Mouse (Mus musculus): ENCODE measurements around the gene Prss47. TPM values are rescaled to one million over a fixed set of nuclear protein-coding genes. Genes with fewer than 3 reads are reported as not detected.

The Prss47 gene
- polyA plus RNA-seq, 1 experiment from 2014 or later, result not detected

DNA sequence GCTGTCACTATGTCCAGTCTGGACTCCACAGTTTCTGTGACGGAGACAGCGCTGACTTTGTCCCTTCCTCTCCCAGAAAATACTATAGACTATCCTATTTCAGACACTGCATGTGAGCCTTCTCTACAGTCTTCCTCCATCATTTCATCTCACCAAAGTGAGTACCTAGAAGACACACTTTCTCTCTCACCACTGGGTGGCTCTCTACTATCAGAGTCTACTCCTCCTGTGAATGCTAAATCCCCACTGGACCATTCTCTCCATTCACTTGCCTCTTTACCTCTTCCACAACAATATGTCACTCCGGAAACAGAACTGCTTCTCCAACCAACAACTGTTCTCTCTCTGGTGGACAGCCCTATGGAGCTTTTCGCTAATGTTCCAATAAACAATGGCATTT, 17.5 kb downstream of the Prss47 start:
- Histone ChIP-seq H3K4me1 (replicated peaks; ENCODE audit: control insufficient read depth, insufficient read depth) (no peaks in the 10 kb centered on the region), H3K27me3 (ENCODE audit: control insufficient read depth, insufficient read depth, low read length) (no peaks in the 10 kb centered on the region), H3K27ac (replicated peaks) (no peak overlapping the region), H3K36me3 (ENCODE audit: control insufficient read depth, insufficient read depth, low read length) (no peaks in the 10 kb centered on the region), H3K4me2 (replicated peaks; ENCODE audit: low read depth) (no peak overlapping the region), H3K4me3 (ENCODE audit: low read depth, low read length) (no peak overlapping the region), H3K9me3 (ENCODE audit: control insufficient read depth, low read length) (no peaks in the 10 kb centered on the region), H3K9ac (ENCODE audit: low read length) (no peak overlapping the region)
- TF ChIP-seq CTCF (IDR thresholded peaks at IDR 0.05; ENCODE audit: low read depth), result peak; percentile 47
- no peak for TF ChIP-seq EP300 (optimal IDR thresholded peaks at IDR 0.05)
- DNase-seq (ENCODE audit: low spot score) (no peak), ATAC-seq (ENCODE audit: low FRiP score, low TSS enrichment) (no peak)
- WGBS, result 63% methylated on average over 4 of the region's 4 CpGs

DNA sequence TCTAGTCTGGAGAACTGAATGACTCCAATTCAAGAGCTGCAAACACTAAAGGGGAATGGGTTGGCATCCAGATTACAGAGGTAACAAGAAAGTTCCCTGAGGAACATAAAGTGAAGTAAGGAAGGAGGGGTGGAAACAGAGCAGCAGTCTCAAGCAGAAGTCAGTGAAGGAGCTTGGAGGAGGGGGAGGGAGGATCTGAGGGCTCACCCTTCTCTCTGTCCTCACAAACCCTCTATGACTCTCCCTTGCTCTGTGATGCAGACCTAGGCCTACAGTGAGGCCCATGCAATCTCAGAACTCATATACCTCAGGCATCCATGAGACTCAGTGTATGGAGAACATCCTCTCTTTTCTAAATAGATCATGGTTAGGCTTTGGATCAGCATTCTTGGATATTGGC, 19.8 kb downstream of the Prss47 start, which contains the start of gene Spata31d1c:
Spata31d1c (plus strand) TSS at position 301 of the 400 bp plus-strand sequence.
- Histone ChIP-seq H3K36me3 (ENCODE audit: control insufficient read depth, insufficient read depth, low read length) (no peaks in the 10 kb centered on the region), H3K4me2 (replicated peaks; ENCODE audit: low read depth) (no peak within 1 kb of the TSS), H3K4me1 (replicated peaks; ENCODE audit: control insufficient read depth, insufficient read depth) (no peaks in the 10 kb centered on the region), H3K4me3 (ENCODE audit: low read depth, low read length) (no peak within 1 kb of the TSS), H3K27ac (replicated peaks) (no peak within 1 kb of the TSS), H3K27me3 (ENCODE audit: control insufficient read depth, insufficient read depth, low read length) (no peaks in the 10 kb centered on the region), H3K9me3 (ENCODE audit: control insufficient read depth, low read length) (no peaks in the 10 kb centered on the region), H3K9ac (ENCODE audit: low read length) (no peak within 1 kb of the TSS)
- ATAC-seq (ENCODE audit: low FRiP score, low TSS enrichment) (no peak), DNase-seq (ENCODE audit: low spot score) (no peak)
- TF ChIP-seq CTCF (IDR thresholded peaks at IDR 0.05; ENCODE audit: low read depth), result no peak
- TF ChIP-seq EP300 (optimal IDR thresholded peaks at IDR 0.05), result no peak

DNA sequence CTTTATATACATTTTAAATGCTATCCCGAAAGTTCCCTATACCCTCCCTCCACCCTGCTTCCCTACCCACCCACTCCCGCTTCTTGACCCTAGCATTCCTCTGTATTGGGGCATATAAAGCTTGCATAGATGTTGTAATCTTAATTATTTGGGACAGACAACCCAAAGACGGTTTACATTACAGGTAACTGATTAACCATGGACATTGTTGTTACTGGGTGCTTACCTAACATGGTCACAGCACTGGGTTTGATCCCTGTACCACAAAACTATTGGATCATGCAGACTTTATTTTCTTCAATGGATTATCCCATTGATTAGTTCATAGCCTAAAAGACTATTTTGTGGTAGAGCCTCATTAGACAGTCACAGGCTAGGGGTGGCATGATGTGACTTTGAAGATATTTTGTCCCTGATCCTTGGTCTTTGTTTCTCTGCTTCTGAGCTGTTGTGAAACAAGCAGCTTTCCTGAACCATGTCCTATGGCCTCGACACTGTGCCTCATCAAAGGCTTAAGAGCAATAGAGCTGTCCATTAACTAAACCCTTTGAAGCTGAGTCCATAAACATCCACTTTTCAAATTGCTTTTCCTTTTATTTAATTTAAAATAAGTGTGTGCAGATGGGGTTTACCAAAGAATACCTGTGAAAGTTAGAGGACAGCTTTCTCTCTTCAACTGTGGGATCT, 41.4 kb downstream of the Prss47 start:
- no peaks in the 10 kb centered on the region for H3K27me3 ChIP-seq (ENCODE audit: control insufficient read depth, insufficient read depth, low read length)
- H3K4me1 ChIP-seq (replicated peaks; ENCODE audit: control insufficient read depth, insufficient read depth), result no peaks in the 10 kb centered on the region
- no peak overlapping the region for H3K27ac ChIP-seq (replicated peaks)
- no peak overlapping the region for H3K4me2 ChIP-seq (replicated peaks; ENCODE audit: low read depth)
- TF ChIP-seq EP300 (optimal IDR thresholded peaks at IDR 0.05) (no peak), CTCF (IDR thresholded peaks at IDR 0.05; ENCODE audit: low read depth) (no peak)
- no peak for DNase-seq (ENCODE audit: low spot score)
- H3K4me3 ChIP-seq (ENCODE audit: low read depth, low read length), result no peak overlapping the region
- H3K36me3 ChIP-seq (ENCODE audit: control insufficient read depth, insufficient read depth, low read length), result no peaks in the 10 kb centered on the region
- WGBS, result 60% methylated on average over 4 of the region's 4 CpGs
- ATAC-seq (ENCODE audit: low FRiP score, low TSS enrichment), result no peak
- no peak overlapping the region for H3K9ac ChIP-seq (ENCODE audit: low read length)
- H3K9me3 ChIP-seq (ENCODE audit: control insufficient read depth, low read length), result no peaks in the 10 kb centered on the region

DNA sequence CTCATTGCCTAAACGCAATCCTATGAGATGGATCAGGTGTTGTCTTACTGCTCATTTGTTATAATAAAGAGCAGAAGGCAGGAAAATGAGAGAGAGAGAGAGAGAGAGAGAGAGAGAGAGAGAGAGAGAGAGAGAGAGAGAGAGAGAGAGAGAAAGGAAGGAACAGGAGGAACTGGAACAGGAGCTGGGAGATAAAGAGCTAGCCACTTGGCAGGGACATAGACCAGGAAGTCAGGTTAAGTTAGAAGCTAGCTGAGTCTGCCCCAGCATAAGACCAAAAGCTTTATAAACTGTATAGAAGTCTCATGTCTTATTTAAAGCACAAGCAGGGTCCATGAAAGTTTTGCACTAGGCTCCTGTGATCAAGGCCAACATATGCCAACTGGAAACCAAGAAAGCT, 44.6 kb downstream of the Prss47 start:
- Histone ChIP-seq H3K4me2 (replicated peaks; ENCODE audit: low read depth) (no peak overlapping the region), H3K4me3 (ENCODE audit: low read depth, low read length) (no peak overlapping the region), H3K27ac (replicated peaks) (no peak overlapping the region), H3K4me1 (replicated peaks; ENCODE audit: control insufficient read depth, insufficient read depth) (no peaks in the 10 kb centered on the region), H3K27me3 (ENCODE audit: control insufficient read depth, insufficient read depth, low read length) (no peaks in the 10 kb centered on the region), H3K36me3 (ENCODE audit: control insufficient read depth, insufficient read depth, low read length) (no peaks in the 10 kb centered on the region), H3K9me3 (ENCODE audit: control insufficient read depth, low read length) (no peaks in the 10 kb centered on the region), H3K9ac (ENCODE audit: low read length) (no peak overlapping the region)
- ATAC-seq (ENCODE audit: low FRiP score, low TSS enrichment), result no peak
- whole genome bisulfite sequencing, result 71% methylated on average over 1 of the region's 1 CpGs
- no peak for DNase-seq (ENCODE audit: low spot score)
- TF ChIP-seq CTCF (IDR thresholded peaks at IDR 0.05; ENCODE audit: low read depth) (no peak), EP300 (optimal IDR thresholded peaks at IDR 0.05) (no peak)

DNA sequence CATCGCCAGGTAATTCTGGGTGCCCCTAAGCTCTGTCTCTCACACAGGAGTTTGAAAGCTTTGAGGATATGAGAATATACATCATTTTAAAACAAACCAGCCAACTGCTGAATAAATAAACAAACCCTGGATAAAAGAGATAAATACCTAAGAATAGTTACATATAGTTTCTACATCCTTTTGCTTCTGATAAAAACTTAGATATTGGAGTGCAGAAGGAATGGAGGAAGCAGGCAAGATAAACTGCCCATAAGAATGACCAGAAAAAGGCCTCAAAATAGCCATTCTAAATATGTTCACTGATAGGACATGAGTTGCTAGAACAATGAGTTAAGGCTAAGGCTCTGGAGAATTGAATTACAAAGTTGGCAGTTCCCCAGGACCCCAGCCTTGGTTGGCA, 45.8 kb downstream of the Prss47 start:
- no peaks in the 10 kb centered on the region for H3K36me3 ChIP-seq (ENCODE audit: control insufficient read depth, insufficient read depth, low read length)
- no peaks in the 10 kb centered on the region for H3K9me3 ChIP-seq (ENCODE audit: control insufficient read depth, low read length)
- no peaks in the 10 kb centered on the region for H3K27me3 ChIP-seq (ENCODE audit: control insufficient read depth, insufficient read depth, low read length)
- H3K4me3 ChIP-seq (ENCODE audit: low read depth, low read length), result no peak overlapping the region
- no peak overlapping the region for H3K4me2 ChIP-seq (replicated peaks; ENCODE audit: low read depth)
- no peak overlapping the region for H3K9ac ChIP-seq (ENCODE audit: low read length)
- no peak for ATAC-seq (ENCODE audit: low FRiP score, low TSS enrichment)
- DNase-seq (ENCODE audit: low spot score), result no peak
- no peak overlapping the region for H3K27ac ChIP-seq (replicated peaks)
- TF ChIP-seq EP300 (optimal IDR thresholded peaks at IDR 0.05) (no peak), CTCF (IDR thresholded peaks at IDR 0.05; ENCODE audit: low read depth) (no peak)
- H3K4me1 ChIP-seq (replicated peaks; ENCODE audit: control insufficient read depth, insufficient read depth), result no peaks in the 10 kb centered on the region
- 77% methylated on average over 1 of the region's 1 CpGs for WGBS

DNA sequence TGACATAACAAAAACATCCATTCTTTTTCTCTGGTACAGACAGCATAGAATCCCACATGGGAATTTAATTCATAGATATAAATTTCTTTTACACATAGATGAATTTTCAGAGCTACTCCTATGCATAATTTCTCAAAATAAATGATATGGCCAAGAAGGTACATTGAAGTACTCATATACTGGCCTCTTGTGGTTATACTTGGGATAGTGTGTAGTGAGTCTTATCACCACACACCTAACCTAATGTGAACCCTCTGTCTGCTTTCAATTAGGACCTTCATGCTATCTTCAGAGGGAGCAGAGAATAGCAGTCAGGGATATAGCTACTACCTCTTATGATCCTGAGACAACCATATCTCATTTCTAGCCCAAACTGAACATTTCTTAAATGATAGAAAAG, 47.1 kb downstream of the Prss47 start:
- Histone ChIP-seq H3K9ac (ENCODE audit: low read length) (no peak overlapping the region), H3K4me1 (replicated peaks; ENCODE audit: control insufficient read depth, insufficient read depth) (no peaks in the 10 kb centered on the region), H3K36me3 (ENCODE audit: control insufficient read depth, insufficient read depth, low read length) (no peaks in the 10 kb centered on the region), H3K27ac (replicated peaks) (no peak overlapping the region), H3K4me3 (ENCODE audit: low read depth, low read length) (no peak overlapping the region), H3K4me2 (replicated peaks; ENCODE audit: low read depth) (no peak overlapping the region), H3K9me3 (ENCODE audit: control insufficient read depth, low read length) (no peaks in the 10 kb centered on the region), H3K27me3 (ENCODE audit: control insufficient read depth, insufficient read depth, low read length) (no peaks in the 10 kb centered on the region)
- no peak for DNase-seq (ENCODE audit: low spot score)
- TF ChIP-seq CTCF (IDR thresholded peaks at IDR 0.05; ENCODE audit: low read depth) (peak; percentile 39; the same call in 1 of the 2 replicates), EP300 (optimal IDR thresholded peaks at IDR 0.05) (no peak)
- ATAC-seq (ENCODE audit: low FRiP score, low TSS enrichment), result no peak

Other genes starting within 250 kb of the Prss47 start
- 0.29 TPM in 2 replicates for gene Cntnap3, start 148.8 kb downstream of the Prss47 start, polyA plus RNA-seq (2015; fragmentation: Nextera tagmentation; extraction: Ambion mirVana)
- gene Spata31, start 135.4 kb downstream of the Prss47 start, polyA plus RNA-seq (2015; fragmentation: Nextera tagmentation; extraction: Ambion mirVana), result not detected in 2 replicates
- not detected in 2 replicates for gene Spata31d1c, start 19.7 kb downstream of the Prss47 start, polyA plus RNA-seq (2015; fragmentation: Nextera tagmentation; extraction: Ambion mirVana)
- gene Mfsd14b, start 60.2 kb upstream of the Prss47 start, polyA plus RNA-seq (2015; fragmentation: Nextera tagmentation; extraction: Ambion mirVana), result 36.6 TPM in 2 replicates
- gene Olfr465-ps1, start 85.3 kb upstream of the Prss47 start, polyA plus RNA-seq (2015; fragmentation: Nextera tagmentation; extraction: Ambion mirVana), result 0.12 TPM in 1 of 2 replicates, not detected in the other
- gene Olfr466, start 97.5 kb upstream of the Prss47 start, polyA plus RNA-seq (2015; fragmentation: Nextera tagmentation; extraction: Ambion mirVana), result 0.04 TPM in 1 of 2 replicates, not detected in the other
- not detected in 2 replicates for gene Nlrp4f, start 153.2 kb upstream of the Prss47 start, polyA plus RNA-seq (2015; fragmentation: Nextera tagmentation; extraction: Ambion mirVana)
- gene Gm10775, start 206.8 kb upstream of the Prss47 start, polyA plus RNA-seq (2015; fragmentation: Nextera tagmentation; extraction: Ambion mirVana), result not detected in 2 replicates
- gene Zfp369, start 226.1 kb upstream of the Prss47 start, polyA plus RNA-seq (2015; fragmentation: Nextera tagmentation; extraction: Ambion mirVana), result 3.9 and 4.6 TPM in 2 replicates